Mouse (Mus musculus) hematopoietic stem cell, adult 5-6 weeks (primary cell): ENCODE measurements around the gene Atg14. TPM values are rescaled to one million over a fixed set of nuclear protein-coding genes. Genes with fewer than 3 reads are reported as not detected.
A peak's percentile ranks its signal among the peaks of the same experiment; 100 is the strongest.

Experiments
- ATAC-seq, 2 experiments: fragments of 125-278 bp in 1 of 2; replicated peaks in 1 of 2; 2 replicates each; pipeline ENCODE4 v1.8.0; 2016 to 2017; ENCODE audit warnings: inconsistent platforms in 2 of 2, mild to moderate bottlenecking in 2 of 2, moderate number of reproducible peaks in 2 of 2, low read depth in 1 of 2, moderate TSS enrichment in 1 of 2; ENCODE audit not compliant: low FRiP score in 2 of 2, poor library complexity in 2 of 2, severe bottlenecking in 2 of 2, insufficient read depth in 1 of 2, low TSS enrichment in 1 of 2
- total RNA-seq: library from RNA; stranded (forward); fragments of 172-1452, 232-1000 nt; gene quantifications from 2 replicates; pipeline ENCODE4 v1.2.3, GENCODE M21; 2017

The Atg14 gene
- total RNA-seq, 1 experiment from 2014 or later: 27.1 TPM

DNA sequence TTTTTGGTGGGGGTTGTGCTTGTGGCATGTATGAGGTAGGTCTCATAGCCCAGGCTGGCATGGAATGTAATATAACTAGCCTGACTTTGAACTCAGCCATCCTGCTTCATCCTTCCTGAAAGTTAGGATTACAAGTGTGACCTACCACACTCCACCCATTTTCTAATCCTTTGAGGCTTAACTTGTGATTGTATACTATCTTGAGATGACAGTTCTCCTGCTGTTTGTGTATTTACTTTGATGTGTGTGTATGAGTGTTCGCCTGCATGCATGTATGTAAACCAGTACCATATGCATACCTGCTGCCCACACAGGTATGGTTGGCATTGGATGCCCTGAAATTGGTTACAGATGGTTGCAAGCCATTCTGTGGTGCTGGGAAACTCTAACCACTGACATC is 48.8 kb downstream of the Atg14 start:
- ATAC-seq: no peak

DNA sequence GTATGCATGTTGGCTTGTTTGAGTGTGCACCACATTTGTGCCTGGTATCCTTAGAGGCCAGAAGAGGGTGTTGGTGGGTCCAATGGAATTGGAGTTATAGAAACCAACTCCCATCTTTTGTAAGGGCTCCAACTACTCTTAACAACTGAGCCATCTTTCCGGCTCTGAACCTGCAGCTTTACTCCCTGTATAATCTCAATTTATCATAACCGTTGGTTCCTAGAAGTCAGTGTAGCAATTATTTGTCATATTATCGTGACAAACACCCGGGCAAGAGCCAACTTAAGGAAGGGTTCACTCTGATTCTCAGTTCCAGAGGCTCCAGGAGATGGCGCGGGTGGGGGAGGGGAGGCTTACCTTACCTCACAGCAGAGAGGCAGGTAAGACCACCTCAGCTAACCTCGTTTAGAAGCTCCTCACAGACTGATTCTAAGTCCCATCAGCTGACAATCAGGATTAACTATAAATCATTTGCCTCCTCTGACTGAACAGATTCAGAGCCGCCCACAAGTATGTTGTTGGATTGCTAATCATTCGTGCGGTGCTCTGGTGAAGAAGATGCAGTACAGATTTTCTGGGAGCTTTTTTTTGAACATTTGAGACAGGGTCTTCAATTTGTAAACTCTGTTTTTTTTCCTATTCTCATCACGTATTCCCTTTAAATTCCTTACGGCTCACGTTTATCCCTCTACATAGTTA is 49.5 kb downstream of the Atg14 start:
- ATAC-seq: no peak

DNA sequence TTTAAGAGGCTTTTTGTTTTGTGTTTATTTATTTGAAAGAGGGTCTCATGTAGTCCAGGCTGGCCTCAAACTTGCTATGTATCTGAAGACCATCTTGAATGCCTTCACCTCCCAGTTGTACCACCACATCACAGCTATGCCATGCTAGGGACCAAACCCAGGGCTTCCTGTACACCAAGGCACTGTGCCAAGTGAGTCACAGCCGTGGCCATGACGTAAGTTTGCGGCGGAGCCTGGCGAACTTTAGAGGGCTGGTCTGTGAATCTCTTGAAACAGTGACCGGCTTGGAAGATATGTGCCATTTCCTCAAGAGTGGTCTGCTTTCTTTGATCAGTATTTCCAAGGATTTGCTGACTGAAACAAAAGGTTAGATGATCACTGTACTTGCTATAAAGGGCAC is 51.8 kb downstream of the Atg14 start:
- no peak for ATAC-seq

DNA sequence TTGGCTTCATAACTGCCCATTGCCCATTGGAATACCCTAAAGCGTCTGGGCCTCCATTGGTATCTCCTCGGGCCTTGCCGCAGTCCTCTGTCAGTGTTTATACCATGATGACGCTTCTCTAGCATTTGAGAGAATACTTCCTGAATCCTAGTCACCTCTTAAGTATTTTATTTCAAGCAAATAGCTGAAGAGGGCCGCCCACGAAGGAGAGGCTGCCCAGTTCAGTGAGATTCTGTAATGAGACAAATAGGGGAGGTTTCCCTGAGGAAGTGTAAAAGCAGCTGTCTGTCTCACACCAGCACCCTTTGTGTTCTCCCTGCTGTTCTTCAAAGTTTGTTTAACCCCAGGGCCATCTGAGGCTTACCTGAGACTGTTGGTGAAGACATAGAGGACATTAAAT is 53.7 kb downstream of the Atg14 start:
- ATAC-seq: no peak

DNA sequence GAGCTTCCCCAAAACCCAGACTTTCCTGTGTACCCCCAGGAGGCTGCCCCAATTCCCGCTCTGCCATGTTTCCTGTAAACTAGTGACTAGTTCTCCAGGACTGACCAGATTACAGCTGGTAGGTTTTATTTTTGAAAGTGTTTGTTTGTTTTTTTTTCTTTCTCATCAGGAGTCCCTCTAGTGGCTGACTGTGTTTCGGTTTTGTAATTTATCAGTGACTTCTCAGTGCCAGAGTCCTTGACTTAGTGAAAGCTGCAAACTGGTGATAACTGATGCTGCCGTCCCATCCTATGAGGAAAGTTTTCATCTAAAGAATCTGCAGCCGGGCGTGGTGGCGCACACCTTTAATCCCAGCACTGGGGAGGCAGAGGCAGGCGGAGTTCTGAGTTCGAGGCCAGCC is 54.8 kb downstream of the Atg14 start:
- ATAC-seq: peak; percentile 30 to 37; a peak in 1 of 4 replicates

DNA sequence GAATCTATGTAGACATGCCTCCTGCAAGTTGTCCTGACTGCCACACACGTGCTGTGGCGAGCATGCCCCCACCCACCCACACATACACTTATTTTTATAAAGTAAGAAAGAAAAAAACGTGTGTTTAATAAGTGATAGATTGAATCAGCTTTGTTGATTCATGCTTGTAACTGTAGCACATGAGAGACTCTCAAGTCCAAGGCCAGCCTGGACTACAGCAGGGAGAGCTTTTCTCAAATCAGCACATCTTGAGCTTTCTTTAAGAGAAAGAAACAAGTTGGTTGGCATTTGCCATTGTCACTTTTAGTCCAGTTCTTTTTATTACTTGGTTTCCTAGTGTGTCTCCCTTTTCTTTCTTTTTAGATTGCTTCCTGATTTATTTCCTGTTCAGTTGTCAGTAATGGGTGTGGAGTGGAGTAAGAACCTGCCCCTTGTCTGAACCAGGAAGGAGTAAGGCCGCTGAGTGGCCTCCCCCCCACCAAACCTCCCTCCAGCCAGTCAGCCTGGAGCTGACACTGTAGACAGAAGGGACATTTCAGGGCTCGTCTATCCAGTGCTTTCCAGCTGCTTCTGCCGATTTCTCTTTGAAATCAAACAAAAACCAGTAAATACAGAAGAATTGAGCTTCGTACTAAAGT is 55.5 kb downstream of the Atg14 start:
- peak; percentile 51 to 66 for ATAC-seq

DNA sequence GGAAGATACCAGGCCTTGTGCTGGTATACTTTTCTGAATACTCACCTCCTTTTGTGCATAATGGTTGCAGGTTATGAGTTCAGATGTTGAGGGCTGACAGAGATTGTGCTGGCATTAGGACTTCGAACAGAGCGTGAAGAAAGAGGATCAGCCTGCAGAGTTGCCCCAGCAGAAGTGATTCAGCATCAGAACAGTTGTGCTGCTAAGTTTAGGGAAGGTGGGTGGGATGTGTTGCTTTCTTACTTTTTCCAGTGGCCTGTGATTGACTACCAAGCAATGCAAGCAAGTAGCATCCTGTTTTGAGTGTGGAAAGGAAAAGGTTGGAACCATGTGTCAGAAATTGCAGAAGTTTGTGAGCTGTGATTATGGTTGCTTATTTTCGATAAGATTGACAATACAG is 56.8 kb downstream of the Atg14 start:
- ATAC-seq: peak; percentile 9 to 48; a peak in 2 of 4 replicates

DNA sequence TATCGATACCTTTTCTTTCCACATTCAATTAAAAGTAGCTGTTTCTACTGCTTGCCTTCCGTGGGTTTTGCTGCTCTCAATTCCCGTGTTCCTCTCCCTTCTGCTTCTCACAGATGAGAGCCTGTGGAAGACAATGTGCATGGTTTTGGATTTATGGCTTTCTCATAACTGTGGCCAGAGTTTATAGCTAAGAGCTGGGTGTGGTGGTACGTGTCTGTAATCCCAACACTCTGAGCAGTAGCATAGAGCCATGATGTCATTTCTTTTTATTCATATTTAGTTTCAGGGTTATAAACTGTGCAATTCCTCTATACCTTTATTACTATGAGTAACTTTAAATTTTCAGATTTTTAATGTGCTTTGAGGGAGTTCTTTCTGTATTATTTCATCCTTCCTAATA is 60.2 kb downstream of the Atg14 start:
- ATAC-seq: no peak

DNA sequence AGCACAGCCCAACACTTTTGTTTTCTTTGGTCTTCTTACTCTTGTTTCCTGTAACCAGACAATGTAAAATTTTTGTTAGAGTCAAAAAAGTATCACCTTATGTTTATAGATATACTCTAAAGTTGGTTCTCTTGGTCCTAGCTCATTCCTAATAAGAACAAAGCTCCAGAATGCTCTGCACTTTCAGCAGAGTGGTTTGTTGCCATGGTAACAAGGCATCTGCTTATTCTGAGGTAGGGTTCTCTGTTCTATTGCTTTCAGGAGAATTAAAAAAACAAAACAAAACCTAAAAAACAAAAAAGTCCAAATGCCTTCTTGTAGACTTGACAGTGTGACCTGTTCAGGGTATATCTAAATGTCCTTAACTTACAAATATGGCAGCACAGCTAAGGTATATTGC is 62.4 kb downstream of the Atg14 start:
- no peak for ATAC-seq

DNA sequence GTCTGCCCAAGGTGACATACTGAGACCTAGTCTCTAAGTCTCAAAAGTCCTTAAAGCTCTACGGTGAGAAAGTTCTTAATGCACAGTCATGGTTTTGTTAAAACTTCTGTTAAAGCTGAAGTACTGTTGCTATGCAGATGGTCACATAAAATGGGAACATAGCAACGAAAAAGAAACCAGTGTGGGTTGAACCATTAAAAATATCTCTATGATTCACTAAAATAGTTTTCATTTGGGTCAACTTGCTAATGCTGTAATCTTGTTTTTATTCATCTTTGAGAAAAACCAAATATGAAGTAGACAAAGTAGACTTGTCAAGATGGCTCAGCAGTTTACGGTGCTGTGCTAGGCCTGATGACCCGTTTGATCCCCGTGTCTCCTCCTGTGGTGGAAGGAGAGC is 63.8 kb downstream of the Atg14 start:
- ATAC-seq: no peak

DNA sequence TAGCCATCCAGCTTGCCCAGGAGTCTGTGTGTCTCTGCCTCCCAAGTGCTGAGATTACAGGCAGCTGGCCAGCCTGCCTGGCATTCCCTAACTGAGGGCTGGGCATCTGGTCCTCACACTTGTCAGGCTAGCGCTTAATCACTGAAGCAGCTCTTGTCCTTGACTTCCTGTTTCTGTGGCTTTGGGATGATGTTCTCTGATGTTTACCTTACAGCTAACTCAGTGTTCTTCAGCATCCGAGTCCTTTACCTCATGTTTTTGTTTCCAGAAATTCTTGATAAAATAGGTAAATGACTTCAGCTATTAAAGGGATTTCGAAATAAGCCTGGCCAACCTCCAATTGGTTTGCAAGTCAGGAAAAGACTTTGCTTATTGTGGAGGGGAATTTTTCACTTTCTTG is 66.4 kb downstream of the Atg14 start:
- no peak for ATAC-seq

DNA sequence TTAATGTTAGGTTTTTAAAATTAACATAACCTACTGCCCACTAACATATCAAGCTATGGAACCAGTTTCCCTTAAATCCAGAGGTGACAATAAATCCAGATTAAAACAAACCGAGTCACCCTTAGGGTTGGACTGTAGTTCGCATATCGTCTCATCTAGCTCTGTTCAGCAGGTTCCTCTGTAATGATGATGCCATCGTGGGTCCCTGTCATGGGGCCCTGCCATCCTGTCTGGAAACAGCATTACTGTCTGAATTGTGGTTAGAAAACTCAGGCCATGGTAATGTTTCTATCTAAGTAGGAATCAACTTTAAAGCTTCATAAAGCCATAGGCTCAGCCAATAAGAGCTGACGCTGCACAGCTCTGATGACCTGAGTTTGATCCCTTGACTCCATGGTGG is 71.8 kb downstream of the Atg14 start:
- ATAC-seq: no peak

DNA sequence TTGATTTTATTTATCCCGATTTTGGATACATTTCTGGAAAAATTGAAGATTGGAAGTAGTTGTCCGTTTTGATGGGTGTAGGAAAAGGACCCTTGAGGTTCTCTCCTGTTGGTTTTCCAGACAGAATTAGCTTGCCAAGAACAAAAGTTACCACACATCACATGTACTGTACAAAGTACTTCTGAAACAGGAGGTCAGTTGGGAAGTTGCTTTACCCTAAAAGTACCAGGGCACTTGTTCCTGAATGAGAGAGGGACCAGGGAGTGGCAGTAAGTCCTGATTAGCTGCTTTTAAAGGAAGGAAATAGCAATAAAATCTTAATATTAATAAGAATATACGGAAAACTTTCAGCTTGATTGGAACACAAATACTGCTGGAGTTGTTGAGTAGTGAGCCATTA is 73.3 kb downstream of the Atg14 start:
- ATAC-seq: no peak

DNA sequence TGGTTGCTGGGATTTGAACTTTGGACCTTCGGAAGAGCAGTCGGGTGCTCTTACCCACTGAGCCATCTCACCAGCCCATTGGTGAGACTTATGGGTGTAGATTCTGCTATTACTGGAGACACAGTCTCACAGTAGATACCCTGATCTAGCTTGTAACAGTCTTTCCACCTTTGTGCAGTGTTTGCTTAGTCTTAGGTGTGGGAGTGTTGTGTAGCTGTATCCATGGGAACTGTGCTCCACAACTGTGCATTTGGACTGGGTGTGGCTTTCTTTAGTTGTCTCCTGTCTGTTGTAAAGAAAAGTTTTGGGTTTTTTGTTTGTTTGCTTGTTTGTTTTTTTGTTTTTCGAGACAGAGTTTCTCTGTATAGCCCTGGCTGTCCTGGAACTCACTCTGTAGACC is 74.5 kb downstream of the Atg14 start:
- ATAC-seq: no peak

DNA sequence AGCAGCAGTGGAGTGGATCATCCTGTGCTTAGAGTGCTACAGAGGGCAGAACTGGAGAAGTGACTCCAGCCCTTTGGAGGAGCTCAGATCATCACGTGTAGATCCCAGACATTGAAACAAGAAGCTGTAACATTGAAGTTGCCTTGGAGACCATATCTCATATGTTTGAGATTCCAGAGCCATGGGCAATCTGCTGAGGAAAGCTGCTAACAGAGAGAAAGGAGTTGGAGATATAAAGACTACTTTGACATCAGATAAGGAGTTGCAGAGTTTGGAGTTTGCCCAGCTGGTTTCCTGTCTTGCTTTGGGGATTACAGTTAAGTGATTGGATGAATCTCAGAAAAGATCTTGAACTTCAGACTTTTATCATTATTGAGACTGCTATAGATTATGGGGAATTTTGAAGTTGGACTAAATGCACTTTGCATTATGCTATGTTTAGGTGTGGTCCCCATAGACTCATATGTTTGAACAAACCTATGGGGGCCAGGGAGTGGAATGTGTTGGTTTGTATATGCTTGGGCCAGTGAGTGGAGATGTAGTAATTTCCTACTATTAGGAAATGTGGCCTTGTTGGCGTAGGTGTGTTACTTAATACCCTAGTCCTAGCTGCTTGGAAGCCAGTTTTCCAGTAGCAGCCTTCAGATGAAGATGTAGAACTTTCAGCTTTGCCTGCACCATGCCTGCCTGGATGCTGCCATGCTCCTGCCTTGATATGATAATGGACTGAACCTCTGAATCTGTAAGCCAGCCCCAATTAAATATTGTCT is 76.7 kb downstream of the Atg14 start:
- ATAC-seq: no peak
